ENCODE assay signal across 21 mouse cellular contexts in genomic region chr8:49108665-49109064, GRCm38 (mm10).
A peak's percentile ranks its signal among the peaks of the same experiment; 100 is the strongest.
DNase-seq lines count a peak whose midpoint lies in the region; ATAC-seq and TF ChIP-seq lines count a peak whose summit lies in the region.
"Had no signal": no experiment of that assay in that cellular context is flagged by ENCODE, and none has a peak within 500 bp of the region (broad histone marks: within the 10 kb centered on the region; RNA-seq: fewer than 3 reads in every experiment).

No protein-coding gene starts in this region.

- H3K4me2 ChIP-seq in limb, embryonic 14.5 days (replicated peaks; ENCODE audit: low read depth, low read length, severe bottlenecking) = peak overlapping the region; percentile 13; the same call in 1 of the 2 replicates
- H3K4me2 ChIP-seq: forebrain, embryonic 15.5 days; hindbrain, embryonic 13.5 days; midbrain, embryonic 11.5 days had no signal

- H3K27ac ChIP-seq in embryonic fibroblast, embryonic 13.5 days (ENCODE audit: insufficient read depth, low read length) = peak overlapping the region; percentile 80
- H3K27ac ChIP-seq in limb, embryonic 14.5 days (replicated peaks; ENCODE audit: low read depth, low read length) = peak overlapping the region; percentile 22; the same call in 1 of the 2 replicates
- H3K27ac ChIP-seq: forebrain, embryonic 15.5 days; gastrocnemius, adult 2 months; hindbrain, embryonic 13.5 days had no signal

- no peak for TF ChIP-seq CTCF in embryonic fibroblast, embryonic 13.5 days (IDR thresholded peaks at IDR 0.05; ENCODE audit: borderline replicate concordance, insufficient read depth, low read length)

- H3K27me3 ChIP-seq in limb, embryonic 14.5 days (ENCODE audit: control insufficient read depth, insufficient read depth, low read length) = no peaks in the 10 kb centered on the region
- H3K27me3 ChIP-seq: forebrain, embryonic 15.5 days; hindbrain, embryonic 13.5 days had no signal

- H3K36me3 ChIP-seq in limb, embryonic 14.5 days (ENCODE audit: control insufficient read depth, insufficient read depth, low read length) = no peaks in the 10 kb centered on the region
- H3K36me3 ChIP-seq: forebrain, embryonic 15.5 days; G1E; hindbrain, embryonic 13.5 days had no signal

- H3K4me3 ChIP-seq in embryonic fibroblast, embryonic 13.5 days (ENCODE audit: insufficient read depth, low read length) = no peak overlapping the region
- H3K4me3 ChIP-seq in limb, embryonic 14.5 days (replicated peaks; ENCODE audit: low read length) = no peak overlapping the region
- H3K4me3 ChIP-seq: erythroblast, embryonic 14.5 days; forebrain, embryonic 15.5 days; gastrocnemius, adult 2 months; hindbrain, embryonic 13.5 days had no signal

- WGBS in limb, embryonic 14.5 days = 18% methylated on average over 4 of the region's 4 CpGs

- ATAC-seq in limb, embryonic 14.5 days (ENCODE audit: low FRiP score, low read depth) = peak; percentile 81
- no peak for ATAC-seq in cerebellum, adult (ENCODE audit: insufficient number of reproducible peaks, low FRiP score, low TSS enrichment)
- ATAC-seq: CD4-positive, CD25-positive, alpha-beta regulatory T cell, adult 4 months; forebrain, embryonic 15.5 days; intestine, postnatal 0 days had no signal

- no peak for TF ChIP-seq POLR2A in embryonic fibroblast, embryonic 13.5 days (IDR thresholded peaks at IDR 0.05; ENCODE audit: low read depth, low read length)
- no peak for TF ChIP-seq POLR2A in limb, embryonic 14.5 days (IDR thresholded peaks at IDR 0.05; ENCODE audit: borderline replicate concordance, extremely low read depth, insufficient read depth, insufficient read length)

- H3K9me3 ChIP-seq in limb, embryonic 14.5 days (ENCODE audit: control insufficient read depth, low read length) = no peaks in the 10 kb centered on the region
- H3K9me3 ChIP-seq: forebrain, embryonic 15.5 days; hindbrain, embryonic 13.5 days had no signal

- peak; percentile 28 for DNase-seq in brain, adult 2 months (ENCODE audit: low read depth, low spot score)
- peak; percentile 34 for DNase-seq in embryo, embryonic 11.5 days (ENCODE audit: low read depth, low spot score)
- DNase-seq in limb, embryonic 14.5 days (ENCODE audit: low spot score) = peak; percentile 77
- no peak for DNase-seq in thymus, postnatal 4 days
- no peak for DNase-seq in frontal cortex, postnatal 25 days (ENCODE audit: low spot score in 2 of 2)
- no peak for DNase-seq in urinary bladder, postnatal 4 days (ENCODE audit: low spot score in 2 of 2)
- DNase-seq: cerebellum, postnatal 14 days; gastrocnemius, adult 2 months; heart, adult 18-20 months; lung, adult 18-20 months; lung, postnatal 4 days; spleen, adult 18-20 months had no signal

- H3K9ac ChIP-seq in limb, embryonic 14.5 days (ENCODE audit: low read depth, low read length, severe bottlenecking) = no peak overlapping the region
- H3K9ac ChIP-seq: forebrain, embryonic 15.5 days; hindbrain, embryonic 13.5 days had no signal

- peaks cover 3% of the 10 kb centered on the region for H3K4me1 ChIP-seq in embryonic fibroblast, embryonic 13.5 days (ENCODE audit: control insufficient read depth, insufficient read depth, low read length)
- H3K4me1 ChIP-seq in limb, embryonic 14.5 days (ENCODE audit: control insufficient read depth, insufficient read depth, low read length) = peaks cover 25% of the 10 kb centered on the region

Comparison
In these comparisons a context has a peak if more than half of its experiments do, and no peak if none do; other contexts are left out.
1. DNase-seq: peak in brain, adult 2 months (single experiment), embryo, embryonic 11.5 days (single experiment) and limb, embryonic 14.5 days (single experiment); none in thymus, postnatal 4 days (single experiment), frontal cortex, postnatal 25 days (0 of 2) and urinary bladder, postnatal 4 days (0 of 2).